Mouse (Mus musculus) kidney, adult 2 months (tissue): ENCODE results near the gene Alas2.

Experiments used
- CTCF ChIP-seq: fragments of 200-500 bp; conservative IDR thresholded peaks from 2 replicates; pipeline ENCODE4 v1.5.1; 2011; ENCODE audit warnings: low read depth, mild to moderate bottlenecking, control low read depth, low read length, moderate library complexity, mixed read lengths; ENCODE audit not compliant: insufficient read depth, insufficient read length
- POLR2A ChIP-seq: fragments of 200-500 bp; IDR thresholded peaks from one replicate; pipeline ENCODE4 v1.6.1; 2011; ENCODE audit warnings: low read depth, low read length, control low read depth

GRCm38 (mm10) chrX:150508696-150509095, 38.5 kb upstream of the Alas2 start:
- TF ChIP-seq POLR2A (no peak), CTCF (no peak)
